Mouse (Mus musculus): ENCODE data around the gene Pdhx.

The Pdhx gene

DNA sequence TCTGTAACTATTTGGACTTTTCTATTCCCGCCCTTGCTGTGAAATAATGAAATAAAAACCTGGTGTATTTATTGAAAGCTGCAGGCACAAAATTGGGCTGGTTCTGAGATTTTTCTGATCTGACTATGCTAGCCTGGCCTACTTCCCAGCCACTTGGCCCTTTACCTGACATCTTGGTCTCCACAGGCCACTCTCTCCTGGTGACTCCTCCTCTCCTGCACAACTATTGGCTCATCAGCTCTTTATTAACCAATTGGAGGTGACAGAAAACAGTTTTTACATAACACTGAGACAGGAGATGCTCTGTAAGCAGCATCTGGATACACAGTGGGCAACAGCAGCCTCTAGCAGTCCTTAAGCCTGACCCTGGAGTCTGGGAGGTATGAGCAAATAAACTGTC lies 83.9 kb downstream of the Pdhx start:
- no peak for DNase-seq (ENCODE audit: inconsistent ontology term)

DNA sequence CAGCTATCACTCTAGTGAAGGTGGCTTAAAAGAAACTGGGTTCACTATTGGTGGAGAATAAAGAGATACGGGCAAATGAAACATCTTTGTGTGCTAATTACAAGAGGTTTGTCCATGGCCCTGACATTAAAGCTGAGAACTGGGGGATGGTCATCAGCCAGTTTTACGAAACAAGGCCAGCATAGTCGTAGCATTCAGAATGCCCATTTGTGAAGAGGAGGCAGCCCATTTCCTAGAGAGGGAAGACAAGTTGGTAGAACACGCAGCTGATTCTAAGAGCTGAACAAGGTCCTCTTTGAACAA lies 85.7 kb downstream of the Pdhx start:
- no peak for DNase-seq (ENCODE audit: inconsistent ontology term)

DNA sequence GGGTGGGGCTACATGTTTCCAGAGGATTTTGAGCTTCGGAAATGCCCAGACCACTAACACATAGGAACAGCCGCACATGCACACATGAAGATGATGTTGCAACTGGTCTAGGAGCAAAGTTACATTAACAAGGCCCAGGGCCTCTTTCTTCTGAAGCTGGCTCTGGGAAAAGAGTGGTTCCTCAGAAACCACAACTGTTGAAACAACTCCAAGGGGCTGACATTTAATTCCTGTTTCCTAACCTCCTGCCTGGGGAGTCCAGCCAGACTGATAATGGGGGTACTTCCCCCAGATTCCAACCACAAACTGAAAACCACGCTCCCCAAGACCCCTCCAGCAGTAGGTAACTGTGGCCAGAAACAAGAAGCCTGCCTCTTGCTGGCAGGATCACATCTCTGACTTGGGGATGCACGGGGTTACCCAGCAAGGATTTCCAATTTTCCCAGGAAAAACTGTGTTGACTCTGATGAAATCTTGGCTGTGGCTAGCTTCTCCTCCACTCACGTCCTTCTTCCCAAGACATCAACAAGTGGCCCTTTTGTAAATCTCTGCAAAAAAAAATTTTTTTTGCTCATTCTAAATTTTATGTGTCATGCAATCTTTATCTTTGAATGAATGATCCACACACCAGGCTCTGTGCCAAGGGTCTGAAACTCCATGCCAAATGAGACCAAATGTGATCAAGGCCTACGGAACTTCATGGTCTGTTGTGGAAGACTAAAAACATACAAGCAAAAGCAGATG lies 86.2 kb downstream of the Pdhx start:
- peak; percentile 40 for DNase-seq (ENCODE audit: inconsistent ontology term)

GRCm38 (mm10) chr2:102986424-102986823 lies 86.9 kb downstream of the Pdhx start:
- DNase-seq (ENCODE audit: inconsistent ontology term), result no peak

- DNase-seq (ENCODE audit: inconsistent ontology term), result no peak
Measured at GRCm38 (mm10) chr2:102982822-102983221, 90.5 kb downstream of the Pdhx start.

DNA sequence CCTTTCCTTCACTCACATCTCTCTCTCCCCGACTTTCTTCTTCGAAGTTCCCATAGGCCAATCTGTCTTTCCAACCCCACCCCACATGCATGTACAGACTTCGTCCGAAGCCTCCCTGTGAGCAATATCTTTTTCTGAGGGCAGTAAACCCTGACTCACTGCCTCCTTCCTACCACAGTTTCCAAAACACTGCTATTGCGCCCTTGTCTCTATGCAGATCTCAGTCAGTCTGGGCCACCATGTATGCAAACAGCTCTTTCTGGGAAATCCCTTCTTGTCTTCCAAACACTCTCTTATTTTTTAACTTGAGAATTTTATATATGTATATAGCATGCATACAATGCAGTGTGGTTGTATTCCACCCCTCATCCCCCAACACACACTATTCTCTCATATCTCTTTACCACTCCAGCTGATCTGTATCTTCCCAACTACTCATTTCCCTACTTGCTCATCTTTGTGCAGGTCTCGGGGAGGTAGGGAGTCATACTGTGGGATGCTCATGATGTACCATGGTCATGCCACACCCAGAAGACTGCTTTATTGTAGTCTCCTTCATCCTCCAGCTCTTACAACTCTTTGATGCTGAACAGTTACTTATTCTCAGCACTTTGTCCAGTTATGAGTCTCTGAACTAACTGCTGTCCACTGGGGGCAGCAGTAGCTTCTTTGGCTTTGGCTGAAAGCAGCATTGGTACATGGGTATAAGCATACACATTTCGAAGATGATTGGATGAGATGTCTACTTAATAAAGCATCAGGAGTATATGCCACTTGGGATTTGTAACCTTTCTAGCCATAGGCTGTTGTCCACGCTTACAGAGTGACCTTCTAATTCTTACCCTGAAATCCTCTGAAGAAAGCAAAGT lies 91.6 kb downstream of the Pdhx start:
- no peak for DNase-seq (ENCODE audit: inconsistent ontology term)

- no peak for DNase-seq (ENCODE audit: inconsistent ontology term)
Measured at GRCm38 (mm10) chr2:102980870-102981269, 92.4 kb downstream of the Pdhx start.

DNA sequence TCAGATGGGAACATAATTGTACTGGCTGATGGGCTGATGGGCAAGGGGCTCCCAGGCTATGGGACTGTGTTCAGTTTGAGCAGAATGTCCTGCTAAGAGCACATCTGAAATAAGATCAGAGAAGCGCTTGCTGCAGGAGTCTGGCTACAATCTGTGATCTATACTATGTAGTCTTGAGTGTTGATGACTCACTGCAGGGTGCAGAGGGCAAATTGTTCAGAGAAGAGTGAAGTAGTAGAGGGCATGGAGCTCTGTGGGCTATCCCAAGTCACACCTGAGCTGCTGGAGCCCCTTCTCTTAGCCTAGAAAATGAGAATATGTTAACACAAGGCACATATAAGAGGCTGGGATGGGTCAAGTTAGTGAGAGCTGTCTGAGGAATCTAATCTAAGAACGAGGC lies 93.8 kb downstream of the Pdhx start:
- no peak for DNase-seq (ENCODE audit: inconsistent ontology term)

- DNase-seq (ENCODE audit: inconsistent ontology term), result no peak
Measured at GRCm38 (mm10) chr2:102979112-102979511, 94.2 kb downstream of the Pdhx start.

- DNase-seq (ENCODE audit: inconsistent ontology term), result no peak
Measured at GRCm38 (mm10) chr2:102975358-102975945, 97.9 kb downstream of the Pdhx start.

GRCm38 (mm10) chr2:102973115-102973514 lies 100.2 kb downstream of the Pdhx start:
- no peak for DNase-seq (ENCODE audit: inconsistent ontology term)

DNA sequence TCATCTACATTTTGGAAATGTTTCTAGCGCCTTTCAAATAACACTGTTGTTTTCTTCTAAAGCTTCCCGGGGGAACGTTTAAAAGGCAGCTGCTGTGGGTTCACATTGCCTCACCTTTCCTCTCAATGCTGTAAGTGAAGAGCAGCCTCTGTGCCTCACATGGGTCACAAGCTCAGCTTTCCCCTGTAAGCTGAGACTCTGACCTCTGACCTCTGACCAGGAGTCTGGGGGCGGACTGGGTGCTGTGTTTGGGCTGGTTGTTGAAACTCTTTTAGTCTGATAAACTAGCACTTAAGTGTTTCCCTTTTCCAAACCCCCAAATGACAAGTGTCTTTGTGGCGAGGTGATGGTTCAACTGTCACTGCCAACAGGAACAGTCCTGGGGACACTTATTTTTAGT lies 100.7 kb downstream of the Pdhx start:
- DNase-seq (ENCODE audit: inconsistent ontology term), result no peak

DNA sequence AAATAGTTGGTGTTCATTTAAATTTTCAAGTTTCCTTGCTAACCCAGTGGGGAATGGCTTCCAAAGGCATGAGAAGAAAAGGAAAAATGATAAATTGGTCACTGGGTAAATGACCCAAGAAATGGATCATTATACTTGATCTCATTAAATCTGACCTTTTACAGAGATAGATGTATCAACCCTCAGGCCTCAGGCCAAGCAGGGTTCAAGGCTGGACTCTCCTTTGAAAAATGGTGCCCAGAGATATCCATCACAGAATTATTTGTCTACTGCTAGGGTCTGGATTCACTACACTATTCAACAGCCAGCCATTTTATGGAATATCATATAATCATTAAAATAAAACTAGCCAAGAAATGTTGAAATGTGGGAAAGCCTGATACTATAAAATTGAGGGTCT lies 101.4 kb downstream of the Pdhx start:
- DNase-seq (ENCODE audit: inconsistent ontology term), result no peak
